Mouse (Mus musculus): ENCODE results near the gene Scd1.

DNA sequence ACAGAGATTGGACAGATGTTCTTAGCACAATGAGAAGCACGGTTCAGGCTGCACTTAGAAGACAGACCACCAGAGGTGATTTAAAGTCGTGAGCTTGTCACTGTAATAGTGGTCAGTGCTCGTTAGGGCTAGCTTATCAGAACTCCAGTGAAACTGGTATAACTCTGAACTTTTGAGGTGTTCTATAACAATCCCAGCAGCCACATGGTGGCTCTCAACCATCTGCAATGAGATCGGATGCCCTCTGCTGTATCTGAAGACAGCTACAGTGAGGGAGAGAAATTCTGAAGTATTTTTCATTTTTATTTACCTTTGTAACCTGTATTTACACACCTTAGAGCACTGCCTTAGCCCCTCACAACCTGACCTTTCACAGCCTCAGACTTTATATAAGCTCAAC is 31.6 kb upstream of the Scd1 start:
- TF ChIP-seq CTCF (IDR thresholded peaks at IDR 0.05; ENCODE audit: low read depth, low read length): no peak
- no peak for TF ChIP-seq EP300 (IDR thresholded peaks at IDR 0.05; ENCODE audit: insufficient read depth, low read depth, low read length)

Measured in ES-Bruce4 (cell line).